Mouse (Mus musculus): ENCODE results near the gene Zfp949. TPM values are rescaled to one million over a fixed set of nuclear protein-coding genes. Genes with fewer than 3 reads are reported as not detected.
A peak's percentile ranks its signal among the peaks of the same experiment; 100 is the strongest.

Gene Zfp949
- polyA plus RNA-seq, 1 experiment, result 11.5 TPM

DNA sequence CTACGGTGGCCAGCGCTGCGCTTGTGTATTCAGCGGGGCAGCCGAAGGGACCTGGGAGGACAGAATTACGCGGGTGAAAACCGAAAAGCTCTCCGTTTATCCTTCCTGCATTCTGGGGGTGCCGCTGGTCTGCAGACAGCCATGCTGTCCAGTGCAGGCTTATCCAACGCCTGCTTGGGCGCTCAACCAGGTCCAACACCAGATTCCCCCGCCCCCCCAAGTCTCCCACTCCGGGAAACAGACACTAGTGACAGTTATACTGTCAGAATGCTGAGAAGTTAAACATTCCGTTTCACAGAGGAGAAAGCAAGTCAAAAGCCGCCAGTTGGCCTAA, 24.5 kb upstream of the Zfp949 start:
- H3K36me3 ChIP-seq (ENCODE audit: control insufficient read depth, insufficient read depth, low read length, poor library complexity, severe bottlenecking), result peaks cover 23% of the 10 kb centered on the region

DNA sequence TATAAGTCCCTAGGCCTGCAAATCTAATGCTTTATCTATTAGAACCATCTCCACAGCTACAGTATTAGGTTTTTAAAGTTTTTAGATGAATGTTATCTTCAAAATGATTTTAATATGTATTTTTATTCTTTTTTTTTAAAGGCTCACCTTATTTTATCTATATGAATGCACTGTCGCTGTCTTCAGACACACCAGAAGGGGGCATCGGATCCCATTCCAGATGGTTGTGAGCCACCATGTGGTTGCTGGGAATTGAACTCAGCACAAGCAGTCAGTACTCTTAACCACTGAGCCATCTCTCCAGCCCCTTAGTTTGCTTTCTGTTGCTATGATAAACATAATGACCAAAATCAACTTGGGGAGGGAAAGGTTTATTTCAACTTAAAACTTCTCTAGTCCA, 23.5 kb upstream of the Zfp949 start:
- TF ChIP-seq EP300 (IDR thresholded peaks at IDR 0.05; ENCODE audit: insufficient read depth, low read depth, low read length) (no peak), CTCF (IDR thresholded peaks at IDR 0.05; ENCODE audit: low read depth, low read length) (no peak), POLR2A (IDR thresholded peaks at IDR 0.05; ENCODE audit: insufficient read depth, low read length) (no peak)
- H3K9me3 ChIP-seq (replicated peaks; ENCODE audit: control insufficient read depth, insufficient read depth, low read length, poor library complexity, severe bottlenecking), result no peaks in the 10 kb centered on the region
- H3K4me1 ChIP-seq (ENCODE audit: control insufficient read depth, insufficient read depth, low read length), result peaks cover 2% of the 10 kb centered on the region
- no peaks in the 10 kb centered on the region for H3K27me3 ChIP-seq (ENCODE audit: control insufficient read depth, insufficient read depth, low read length, poor library complexity, severe bottlenecking)
- peaks cover 23% of the 10 kb centered on the region for H3K36me3 ChIP-seq (ENCODE audit: control insufficient read depth, insufficient read depth, low read length, poor library complexity, severe bottlenecking)
- no peak overlapping the region for H3K4me3 ChIP-seq (ENCODE audit: low read depth, low read length)
- H3K27ac ChIP-seq (ENCODE audit: insufficient read depth, low read length), result no peak overlapping the region
- no peak overlapping the region for H3K9ac ChIP-seq (ENCODE audit: low read depth, poor library complexity, severe bottlenecking)

More for the DNA sequence above, 24.5 kb upstream of the Zfp949 start:
- no peaks in the 10 kb centered on the region for H3K27me3 ChIP-seq (ENCODE audit: control insufficient read depth, insufficient read depth, low read length, poor library complexity, severe bottlenecking)
- H3K4me3 ChIP-seq (ENCODE audit: low read depth, low read length), result peak overlapping the region; percentile 70
- TF ChIP-seq POLR2A (IDR thresholded peaks at IDR 0.05; ENCODE audit: insufficient read depth, low read length) (no peak), CTCF (IDR thresholded peaks at IDR 0.05; ENCODE audit: low read depth, low read length) (no peak), EP300 (IDR thresholded peaks at IDR 0.05; ENCODE audit: insufficient read depth, low read depth, low read length) (no peak)
- no peaks in the 10 kb centered on the region for H3K9me3 ChIP-seq (replicated peaks; ENCODE audit: control insufficient read depth, insufficient read depth, low read length, poor library complexity, severe bottlenecking)
- peak overlapping the region; percentile 92 for H3K9ac ChIP-seq (ENCODE audit: low read depth, poor library complexity, severe bottlenecking)
- H3K4me1 ChIP-seq (ENCODE audit: control insufficient read depth, insufficient read depth, low read length), result peaks cover 2% of the 10 kb centered on the region
- peak overlapping the region; percentile 5 for H3K27ac ChIP-seq (ENCODE audit: insufficient read depth, low read length)

DNA sequence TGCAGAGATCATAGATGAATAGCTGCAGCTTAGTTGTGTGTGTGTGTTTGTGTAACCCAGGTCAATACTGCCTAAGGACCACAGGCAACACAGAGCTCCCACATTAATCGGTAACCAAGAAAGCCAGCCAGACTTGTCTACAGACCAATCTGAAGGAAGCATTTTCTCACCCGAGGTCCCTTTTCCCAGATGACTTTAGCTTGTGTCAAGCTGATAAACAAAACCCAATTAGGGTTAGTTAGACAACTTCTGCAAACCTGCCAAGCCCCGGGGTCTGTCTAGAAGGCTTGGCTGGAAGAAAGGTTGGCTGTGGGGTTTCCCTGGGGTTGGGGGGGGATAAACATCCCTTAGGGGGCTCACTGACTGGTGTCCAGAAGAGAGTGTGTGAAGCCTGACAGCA, 23.0 kb upstream of the Zfp949 start:
- Histone ChIP-seq H3K4me1 (ENCODE audit: control insufficient read depth, insufficient read depth, low read length) (peaks cover 2% of the 10 kb centered on the region), H3K4me3 (ENCODE audit: low read depth, low read length) (no peak overlapping the region), H3K27me3 (ENCODE audit: control insufficient read depth, insufficient read depth, low read length, poor library complexity, severe bottlenecking) (no peaks in the 10 kb centered on the region), H3K9me3 (replicated peaks; ENCODE audit: control insufficient read depth, insufficient read depth, low read length, poor library complexity, severe bottlenecking) (no peaks in the 10 kb centered on the region), H3K27ac (ENCODE audit: insufficient read depth, low read length) (no peak overlapping the region), H3K9ac (ENCODE audit: low read depth, poor library complexity, severe bottlenecking) (no peak overlapping the region), H3K36me3 (ENCODE audit: control insufficient read depth, insufficient read depth, low read length, poor library complexity, severe bottlenecking) (peaks cover 23% of the 10 kb centered on the region)
- TF ChIP-seq EP300 (IDR thresholded peaks at IDR 0.05; ENCODE audit: insufficient read depth, low read depth, low read length) (no peak), POLR2A (IDR thresholded peaks at IDR 0.05; ENCODE audit: insufficient read depth, low read length) (no peak), CTCF (IDR thresholded peaks at IDR 0.05; ENCODE audit: low read depth, low read length) (no peak)

DNA sequence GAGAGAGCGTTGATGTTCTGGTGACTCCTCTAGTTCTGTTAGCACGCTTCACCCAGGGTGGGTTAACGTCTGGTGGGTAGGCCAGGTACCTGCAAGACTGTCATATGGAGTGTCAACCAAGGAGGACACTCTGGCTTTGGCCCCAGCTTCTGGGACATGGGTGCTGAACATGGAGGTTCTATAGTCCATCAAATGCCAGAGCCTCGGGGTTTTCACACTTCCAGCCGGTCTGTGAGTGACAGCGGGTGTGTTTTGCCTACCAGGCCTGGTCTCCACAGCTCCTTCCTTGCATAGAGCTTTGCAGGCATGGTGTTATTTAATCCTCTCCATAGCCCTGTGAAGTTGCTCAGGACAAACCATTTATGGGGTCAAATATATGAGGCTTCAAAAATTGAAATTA, 22.5 kb upstream of the Zfp949 start:
- no peak overlapping the region for H3K27ac ChIP-seq (ENCODE audit: insufficient read depth, low read length)
- TF ChIP-seq CTCF (IDR thresholded peaks at IDR 0.05; ENCODE audit: low read depth, low read length), result no peak
- H3K9ac ChIP-seq (ENCODE audit: low read depth, poor library complexity, severe bottlenecking), result no peak overlapping the region
- H3K9me3 ChIP-seq (replicated peaks; ENCODE audit: control insufficient read depth, insufficient read depth, low read length, poor library complexity, severe bottlenecking), result no peaks in the 10 kb centered on the region
- peaks cover 18% of the 10 kb centered on the region for H3K36me3 ChIP-seq (ENCODE audit: control insufficient read depth, insufficient read depth, low read length, poor library complexity, severe bottlenecking)
- peaks cover 2% of the 10 kb centered on the region for H3K4me1 ChIP-seq (ENCODE audit: control insufficient read depth, insufficient read depth, low read length)
- no peak overlapping the region for H3K4me3 ChIP-seq (ENCODE audit: low read depth, low read length)
- H3K27me3 ChIP-seq (ENCODE audit: control insufficient read depth, insufficient read depth, low read length, poor library complexity, severe bottlenecking), result no peaks in the 10 kb centered on the region

DNA sequence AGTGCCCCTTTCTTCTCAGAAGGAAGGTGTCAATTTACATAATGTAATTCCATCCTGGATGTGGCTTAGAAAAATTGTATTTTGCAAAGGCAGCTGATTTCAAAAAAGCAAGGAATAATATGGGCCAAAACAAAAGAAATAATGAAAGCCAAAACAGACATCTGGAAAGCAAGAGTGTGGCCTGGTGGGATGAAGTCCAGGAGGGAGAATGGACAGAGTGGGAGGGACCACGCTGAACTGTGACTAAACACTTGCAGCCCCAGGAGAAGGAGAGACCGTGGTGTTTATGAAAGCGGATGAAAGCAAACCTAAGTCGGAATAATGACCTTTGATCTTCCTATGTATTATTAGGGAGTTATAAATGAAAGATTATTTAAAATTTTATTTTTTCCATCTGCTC, 19.9 kb upstream of the Zfp949 start:
- H3K27me3 ChIP-seq (ENCODE audit: control insufficient read depth, insufficient read depth, low read length, poor library complexity, severe bottlenecking), result no peaks in the 10 kb centered on the region
- H3K27ac ChIP-seq (ENCODE audit: insufficient read depth, low read length), result no peak overlapping the region
- H3K9ac ChIP-seq (ENCODE audit: low read depth, poor library complexity, severe bottlenecking), result no peak overlapping the region
- no peaks in the 10 kb centered on the region for H3K9me3 ChIP-seq (replicated peaks; ENCODE audit: control insufficient read depth, insufficient read depth, low read length, poor library complexity, severe bottlenecking)
- TF ChIP-seq EP300 (IDR thresholded peaks at IDR 0.05; ENCODE audit: insufficient read depth, low read depth, low read length) (no peak), POLR2A (IDR thresholded peaks at IDR 0.05; ENCODE audit: insufficient read depth, low read length) (no peak), CTCF (IDR thresholded peaks at IDR 0.05; ENCODE audit: low read depth, low read length) (no peak)
- H3K36me3 ChIP-seq (ENCODE audit: control insufficient read depth, insufficient read depth, low read length, poor library complexity, severe bottlenecking), result no peaks in the 10 kb centered on the region
- H3K4me1 ChIP-seq (ENCODE audit: control insufficient read depth, insufficient read depth, low read length), result peaks cover 2% of the 10 kb centered on the region
- no peak overlapping the region for H3K4me3 ChIP-seq (ENCODE audit: low read depth, low read length)

DNA sequence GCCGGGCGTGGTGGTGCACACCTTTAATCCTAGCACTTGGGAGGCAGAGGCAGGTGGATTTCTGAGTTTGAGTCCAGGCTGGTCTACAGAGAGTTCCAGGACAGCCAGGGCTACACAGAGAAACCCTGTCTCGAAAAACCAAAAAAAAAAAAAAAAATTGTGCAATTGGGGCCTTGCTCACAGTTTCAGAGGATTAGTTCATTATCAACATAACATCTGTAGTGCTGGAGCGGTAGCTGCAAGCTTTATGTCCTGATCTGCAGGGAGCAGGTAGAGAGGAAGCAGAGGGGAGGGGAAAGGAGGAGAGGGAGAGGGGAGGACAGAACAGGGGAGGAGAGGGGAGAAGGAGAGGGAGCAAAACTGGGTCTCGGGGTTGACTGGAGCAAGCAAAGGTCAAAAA, 19.1 kb upstream of the Zfp949 start:
- Histone ChIP-seq H3K4me3 (ENCODE audit: low read depth, low read length) (no peak overlapping the region), H3K36me3 (ENCODE audit: control insufficient read depth, insufficient read depth, low read length, poor library complexity, severe bottlenecking) (no peaks in the 10 kb centered on the region), H3K27ac (ENCODE audit: insufficient read depth, low read length) (no peak overlapping the region), H3K9me3 (replicated peaks; ENCODE audit: control insufficient read depth, insufficient read depth, low read length, poor library complexity, severe bottlenecking) (no peaks in the 10 kb centered on the region), H3K4me1 (ENCODE audit: control insufficient read depth, insufficient read depth, low read length) (peaks cover 2% of the 10 kb centered on the region), H3K9ac (ENCODE audit: low read depth, poor library complexity, severe bottlenecking) (no peak overlapping the region), H3K27me3 (ENCODE audit: control insufficient read depth, insufficient read depth, low read length, poor library complexity, severe bottlenecking) (no peaks in the 10 kb centered on the region)
- TF ChIP-seq EP300 (IDR thresholded peaks at IDR 0.05; ENCODE audit: insufficient read depth, low read depth, low read length) (no peak), CTCF (IDR thresholded peaks at IDR 0.05; ENCODE audit: low read depth, low read length) (no peak), POLR2A (IDR thresholded peaks at IDR 0.05; ENCODE audit: insufficient read depth, low read length) (no peak)

Measured in ES-Bruce4 (cell line).